Mouse (Mus musculus): Measurements from ENCODE around the gene Zkscan4.

DNA sequence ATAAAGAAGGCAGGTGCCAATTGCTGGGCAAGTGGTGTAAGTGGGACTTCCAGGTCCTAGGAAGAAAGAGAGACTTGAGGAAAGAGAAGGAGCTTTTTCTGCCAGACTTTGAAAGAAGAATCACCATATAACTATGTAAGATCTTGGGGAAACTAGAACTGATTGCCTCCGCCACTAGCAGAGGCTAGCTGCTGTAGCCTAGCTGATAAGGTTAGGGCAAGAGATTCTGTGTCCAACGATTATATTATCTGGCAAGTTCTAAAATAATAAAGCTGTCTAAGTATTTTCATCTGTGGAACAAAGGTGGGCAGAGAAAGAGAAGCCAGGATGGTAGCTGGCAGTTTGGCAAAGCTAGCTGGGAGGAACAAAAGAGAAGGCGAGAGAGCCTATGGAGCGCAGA lies 6.3 kb upstream of the Zkscan4 start:
- no peak for TF ChIP-seq CTCF (conservative IDR thresholded peaks at IDR 0.05; ENCODE audit: insufficient read depth, insufficient read length, low read depth, low read length)
- TF ChIP-seq POLR2A (IDR thresholded peaks at IDR 0.05; ENCODE audit: low read depth, low read length) = no peak

Data from kidney, adult 2 months (tissue).